Mouse (Mus musculus) hindbrain, embryonic 10.5 days (tissue): ENCODE results near the gene Psmd11. TPM values are rescaled to one million over a fixed set of nuclear protein-coding genes. Genes with fewer than 3 reads are reported as not detected.
A peak's percentile ranks its signal among the peaks of the same experiment; 100 is the strongest.
"Not testable (repeated sequence)": the region's sequence is repeated elsewhere in the genome, so short reads cannot be mapped to it uniquely, and the experiment has no call there.

Source experiments
- DNase-seq: peaks from one replicate; pipeline ENCODE4 v3.0.0-alpha.2; 2017; ENCODE audit warnings: low spot score
- H3K27ac ChIP-seq: fragments of 300-500 bp; sonication (generic); 2 replicates; pipeline ENCODE4 v1.5.1; 2016; ENCODE audit warnings: mild to moderate bottlenecking, moderate library complexity
- H3K27me3 ChIP-seq: fragments of 300-500 bp; sonication (generic); 2 replicates; pipeline ENCODE4 v1.6.1; 2016; ENCODE audit warnings: mild to moderate bottlenecking; ENCODE audit not compliant: poor library complexity, insufficient read depth, severe bottlenecking
- H3K36me3 ChIP-seq: fragments of 300-500 bp; sonication (generic); 2 replicates; pipeline ENCODE4 v1.6.1; 2016; ENCODE audit warnings: mild to moderate bottlenecking, moderate library complexity
- H3K4me1 ChIP-seq: fragments of 300-500 bp; sonication (generic); replicated peaks from 2 replicates; pipeline ENCODE4 v1.6.1; 2016; ENCODE audit warnings: mild to moderate bottlenecking
- H3K4me3 ChIP-seq: fragments of 300-500 bp; sonication (generic); 2 replicates; pipeline ENCODE4 v1.5.1; 2016; ENCODE audit warnings: mild to moderate bottlenecking, moderate library complexity
- H3K9me3 ChIP-seq: fragments of 300-500 bp; sonication (generic); 2 replicates; pipeline ENCODE4 v1.6.1; 2016; ENCODE audit warnings: mild to moderate bottlenecking, moderate library complexity
- WGBS: fragments of 180-500 bp; shearing (Covaris S2); methylation state at CpG from one replicate; pipeline ENCODE4 v1.1.7; 2016; 5-methylcytosine and 5-hydroxymethylcytosine counted together
- polyA plus RNA-seq: library from polyadenylated mRNA; unstranded; fragments of >200 nt; fragmentation: Nextera tagmentation; extraction: Ambion mirVana; gene quantifications from 2 replicates; pipeline ENCODE4 v1.2.1, GENCODE M21; 2016

Psmd11 gene
- polyA plus RNA-seq = 344 and 387 TPM in 2 replicates

DNA sequence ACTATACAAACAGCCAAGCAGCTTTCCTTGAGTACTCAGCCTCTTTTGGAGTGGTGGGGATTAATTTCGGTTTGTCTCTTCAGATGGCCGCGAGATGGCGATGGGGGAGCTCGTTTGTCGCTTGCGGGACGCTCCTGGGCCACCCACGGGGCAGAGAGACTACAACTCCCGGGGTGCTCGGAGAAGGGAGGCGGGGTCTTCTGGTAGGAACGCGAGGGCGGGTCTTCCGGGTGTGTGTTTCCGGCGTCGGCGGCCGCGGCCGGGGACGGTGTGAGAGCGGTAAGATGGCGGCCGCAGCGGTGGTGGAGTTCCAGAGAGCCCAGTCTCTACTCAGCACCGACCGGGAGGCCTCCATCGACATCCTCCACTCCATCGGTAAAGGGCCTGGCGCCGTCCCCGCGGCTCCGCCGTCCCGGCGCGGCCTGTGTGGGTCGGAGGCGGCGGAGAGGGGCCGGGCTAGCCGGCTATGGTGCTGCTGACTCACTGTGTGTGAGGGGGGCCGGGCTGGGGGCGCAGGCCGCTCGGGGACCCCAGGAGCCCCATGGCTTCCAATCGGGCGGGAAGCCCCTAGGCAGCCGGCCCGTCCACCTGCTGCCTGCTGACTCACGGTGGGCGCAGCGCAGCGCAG, at the start of gene Psmd11:
Gene Psmd11, plus strand, starts transcription at position 235 of the 628 bp plus-strand sequence.
- Histone ChIP-seq H3K27me3 (no peaks in the 10 kb centered on the region), H3K36me3 (peaks cover 18% of the 10 kb centered on the region), H3K9me3 (no peaks in the 10 kb centered on the region), H3K4me1 (peaks cover 10% of the 10 kb centered on the region), H3K27ac (peak within 1 kb of the TSS; percentile 97), H3K4me3 (peak within 1 kb of the TSS; percentile 100)
- WGBS = under 1% methylated on average over 58 of the region's 58 CpGs
- peak; percentile 97 for DNase-seq

DNA sequence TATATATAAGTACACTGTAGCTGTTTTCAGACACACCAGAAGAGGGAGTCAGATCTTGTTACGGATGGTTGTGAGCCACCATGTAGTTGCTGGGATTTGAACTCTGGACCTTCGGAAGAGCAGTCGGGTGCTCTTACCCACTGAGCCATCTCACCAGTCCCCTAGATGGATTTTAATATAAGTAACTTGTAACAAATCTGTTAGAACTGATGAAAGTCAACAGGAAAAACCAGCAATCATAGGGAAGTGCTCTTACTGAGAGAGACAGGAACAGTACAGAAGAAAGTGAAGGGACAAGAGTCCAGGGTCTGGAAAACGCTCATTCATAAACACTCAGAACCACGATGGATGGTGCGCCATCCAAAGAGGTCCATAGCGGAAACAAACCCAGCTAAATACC, 49.2 kb upstream of the Psmd11 start:
- H3K4me1 ChIP-seq = peaks cover 20% of the 10 kb centered on the region
- not testable (repeated sequence) for H3K4me3 ChIP-seq, H3K9me3 ChIP-seq, H3K27me3 ChIP-seq, DNase-seq, H3K27ac ChIP-seq
- peaks cover 16% of the 10 kb centered on the region for H3K36me3 ChIP-seq
- 96% methylated on average over 7 of the region's 7 CpGs for WGBS

DNA sequence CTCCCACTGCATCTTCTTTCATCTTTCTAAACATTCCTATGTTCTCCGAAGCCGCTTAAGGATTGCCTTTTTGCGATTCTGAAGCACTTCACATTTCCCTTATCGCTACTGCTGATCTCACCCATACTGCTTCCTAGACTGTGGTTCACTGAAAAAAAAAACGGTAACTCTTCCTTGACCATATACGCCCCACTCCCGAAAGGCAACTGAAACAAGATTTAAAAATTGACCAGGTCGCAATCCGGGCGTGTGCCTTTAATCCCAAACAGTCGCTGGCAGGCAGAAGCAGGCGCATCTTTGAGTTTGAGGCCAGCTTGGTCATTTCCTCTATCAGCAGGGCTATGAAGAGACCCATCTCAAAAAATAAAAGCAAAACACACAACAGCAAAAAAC, 45.8 kb upstream of the Psmd11 start:
- Histone ChIP-seq H3K4me1 (peaks cover 36% of the 10 kb centered on the region), H3K4me3 (peak overlapping the region; percentile 65), H3K27me3 (no peaks in the 10 kb centered on the region), H3K27ac (peak overlapping the region; percentile 96), H3K36me3 (peaks cover 29% of the 10 kb centered on the region), H3K9me3 (no peaks in the 10 kb centered on the region)
- DNase-seq = peak; percentile 42
- WGBS = 12% methylated on average over 12 of the region's 12 CpGs

DNA sequence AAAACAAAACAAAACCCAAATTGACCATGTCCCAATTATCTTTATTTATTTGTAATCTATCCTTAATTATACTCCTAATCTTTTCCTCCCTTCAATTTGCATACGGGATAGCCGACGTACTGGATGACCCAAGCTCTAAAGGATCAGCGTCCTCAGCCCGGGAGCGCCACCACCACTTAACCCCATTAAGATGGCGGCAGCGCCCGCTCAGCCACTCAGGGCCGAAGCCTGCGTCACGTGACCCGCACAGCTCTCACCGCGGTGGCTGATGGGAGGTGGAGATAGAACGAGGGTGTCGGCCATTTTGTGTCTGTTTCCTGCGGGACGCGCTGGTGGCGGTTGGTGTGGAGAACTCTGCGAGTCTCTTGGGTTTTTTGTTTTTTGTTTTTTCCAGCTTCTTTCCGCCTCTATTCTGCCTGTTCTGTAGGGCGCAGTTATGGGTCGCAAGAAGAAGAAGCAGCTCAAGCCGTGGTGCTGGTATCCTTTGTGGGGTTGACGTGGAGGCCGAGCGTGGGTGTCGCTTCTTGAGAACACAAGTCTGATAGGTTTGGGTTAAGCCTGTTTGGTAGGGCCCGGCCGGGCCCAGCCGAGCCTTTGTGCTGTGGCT, 45.3 kb upstream of the Psmd11 start, which contains the start of gene Zfp207:
Gene Zfp207, plus strand, starts transcription at position 261 of the 607 bp plus-strand sequence.
- peak; percentile 97 for DNase-seq
- under 1% methylated on average over 33 of the region's 33 CpGs for WGBS
- Histone ChIP-seq H3K36me3 (peaks cover 34% of the 10 kb centered on the region), H3K4me1 (peaks cover 34% of the 10 kb centered on the region), H3K9me3 (no peaks in the 10 kb centered on the region), H3K27me3 (no peaks in the 10 kb centered on the region), H3K27ac (peak within 1 kb of the TSS; percentile 96), H3K4me3 (peak within 1 kb of the TSS; percentile 65)

DNA sequence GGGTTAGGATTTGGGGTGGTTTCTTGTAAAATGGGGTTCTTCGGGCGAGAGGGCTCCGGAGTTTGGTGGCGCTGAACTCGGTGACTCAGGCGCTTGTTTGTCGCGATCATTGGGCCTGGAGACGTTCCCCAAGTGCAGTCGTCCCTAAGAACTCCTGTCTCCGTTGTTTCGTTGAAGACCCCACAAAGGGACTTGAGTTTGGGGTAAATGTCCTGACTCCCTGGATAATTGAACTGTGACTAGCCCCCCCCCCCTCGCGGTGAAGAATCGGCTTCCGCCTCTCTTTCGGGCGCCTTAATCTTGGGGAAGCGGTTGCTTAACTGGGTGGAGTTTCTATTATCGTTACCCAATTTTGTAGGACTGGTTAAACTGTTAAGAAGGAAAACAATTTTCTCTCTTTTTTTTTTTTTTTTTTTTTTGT, 44.8 kb upstream of the Psmd11 start:
- H3K4me3 ChIP-seq = peak overlapping the region; percentile 65
- no peaks in the 10 kb centered on the region for H3K27me3 ChIP-seq
- H3K4me1 ChIP-seq = peaks cover 33% of the 10 kb centered on the region
- H3K27ac ChIP-seq = peak overlapping the region; percentile 96
- H3K36me3 ChIP-seq = peaks cover 39% of the 10 kb centered on the region
- under 1% methylated on average over 20 of the region's 20 CpGs for WGBS
- DNase-seq = peak; percentile 50
- H3K9me3 ChIP-seq = no peaks in the 10 kb centered on the region

DNA sequence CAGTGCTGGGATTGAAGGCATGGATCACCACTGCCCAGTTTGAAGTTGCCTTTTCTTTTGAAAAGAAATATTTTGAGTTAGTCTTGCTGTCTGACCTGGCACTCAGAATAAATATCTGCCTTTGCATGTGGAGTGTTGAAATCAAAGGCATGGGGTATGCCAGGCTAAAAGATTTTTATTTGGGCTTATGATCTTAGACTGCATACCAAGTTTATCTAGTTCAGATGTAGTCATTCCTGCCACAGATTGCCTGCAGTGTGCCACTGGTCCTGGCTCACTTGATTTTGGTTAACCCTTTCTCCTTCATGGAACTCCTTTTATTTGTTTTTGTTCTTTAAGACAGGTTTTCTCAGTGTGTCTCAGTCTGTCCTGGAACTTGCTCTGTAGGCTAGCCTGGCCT, 44.0 kb upstream of the Psmd11 start:
- no peaks in the 10 kb centered on the region for H3K27me3 ChIP-seq
- H3K27ac ChIP-seq = peak overlapping the region; percentile 96
- peak overlapping the region; percentile 65 for H3K4me3 ChIP-seq
- peaks cover 47% of the 10 kb centered on the region for H3K36me3 ChIP-seq
- H3K9me3 ChIP-seq = no peaks in the 10 kb centered on the region
- peaks cover 33% of the 10 kb centered on the region for H3K4me1 ChIP-seq
- DNase-seq = no peak

DNA sequence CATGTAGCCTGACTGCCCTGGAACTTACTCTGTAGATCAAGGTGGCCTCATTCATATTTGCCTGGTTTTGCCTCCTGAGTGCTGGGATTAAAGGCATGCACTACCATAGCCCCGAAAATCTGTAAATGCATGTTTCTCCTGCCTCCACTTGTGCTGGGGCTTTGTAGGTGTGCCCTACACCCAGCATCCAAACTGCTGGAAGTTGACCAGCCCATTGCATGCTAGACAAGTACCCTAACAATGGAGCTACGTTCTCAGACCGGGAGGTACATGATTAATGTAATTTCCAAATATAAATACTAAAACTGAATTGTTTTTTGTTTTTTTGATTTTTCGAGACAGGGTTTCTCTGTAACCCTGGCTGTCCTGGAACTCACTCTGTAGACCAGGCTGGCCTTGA, 43.4 kb upstream of the Psmd11 start:
- H3K4me1 ChIP-seq = peaks cover 33% of the 10 kb centered on the region
- 71% methylated on average over 4 of the region's 4 CpGs for WGBS
- H3K9me3 ChIP-seq = no peaks in the 10 kb centered on the region
- H3K4me3 ChIP-seq = peak overlapping the region; percentile 65
- no peak overlapping the region for H3K27ac ChIP-seq
- peaks cover 53% of the 10 kb centered on the region for H3K36me3 ChIP-seq
- no peak for DNase-seq
- no peaks in the 10 kb centered on the region for H3K27me3 ChIP-seq

DNA sequence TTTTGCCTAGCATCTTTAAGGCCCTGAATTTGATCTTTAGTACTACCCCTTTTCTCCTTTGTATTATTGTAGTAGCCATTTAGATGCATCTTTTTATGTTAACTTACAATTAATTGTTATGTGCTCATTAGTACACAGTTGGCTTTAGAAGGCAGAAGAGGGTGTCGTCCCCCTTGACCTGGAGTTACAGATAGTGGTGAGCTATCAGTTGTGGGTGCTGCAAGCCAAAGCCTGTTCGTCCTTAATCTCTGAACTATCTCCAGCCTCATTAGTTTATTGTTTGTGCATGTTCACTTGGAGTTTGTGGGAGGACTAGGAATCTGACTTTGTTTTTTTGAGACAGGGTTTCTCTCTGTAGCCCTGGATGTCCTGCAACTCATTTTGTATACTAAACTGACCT, 41.6 kb upstream of the Psmd11 start:
- H3K4me1 ChIP-seq = peaks cover 33% of the 10 kb centered on the region
- H3K27ac ChIP-seq = no peak overlapping the region
- no peak for DNase-seq
- no peaks in the 10 kb centered on the region for H3K27me3 ChIP-seq
- peak overlapping the region; percentile 65 for H3K4me3 ChIP-seq
- H3K9me3 ChIP-seq = no peaks in the 10 kb centered on the region
- H3K36me3 ChIP-seq = peaks cover 71% of the 10 kb centered on the region
- 89% methylated on average over 2 of the region's 2 CpGs for WGBS

DNA sequence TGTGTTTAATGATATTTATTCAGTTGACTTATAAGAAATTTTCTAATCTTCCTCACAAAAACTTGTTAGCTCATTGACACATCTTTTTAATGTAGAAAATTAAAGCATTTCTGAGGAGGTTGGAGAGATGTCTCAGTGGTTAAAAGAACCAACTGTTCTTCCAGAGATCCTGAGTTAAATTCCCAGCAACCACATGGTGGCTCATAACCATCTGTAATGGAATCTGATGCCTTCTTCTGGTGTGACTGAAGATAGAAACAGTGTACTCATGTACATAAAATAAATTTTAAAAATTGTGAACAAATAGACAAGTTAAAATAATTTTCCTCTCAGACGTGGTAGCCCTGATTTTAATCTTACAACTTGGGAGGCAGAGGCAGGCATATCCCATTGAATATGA, 38.5 kb upstream of the Psmd11 start:
- H3K27ac ChIP-seq = no peak overlapping the region
- H3K27me3 ChIP-seq = no peaks in the 10 kb centered on the region
- peaks cover 99% of the 10 kb centered on the region for H3K36me3 ChIP-seq
- no peak for DNase-seq
- WGBS = 88% methylated on average over 1 of the region's 1 CpGs
- no peak overlapping the region for H3K4me3 ChIP-seq
- peaks cover 21% of the 10 kb centered on the region for H3K4me1 ChIP-seq
- no peaks in the 10 kb centered on the region for H3K9me3 ChIP-seq

DNA sequence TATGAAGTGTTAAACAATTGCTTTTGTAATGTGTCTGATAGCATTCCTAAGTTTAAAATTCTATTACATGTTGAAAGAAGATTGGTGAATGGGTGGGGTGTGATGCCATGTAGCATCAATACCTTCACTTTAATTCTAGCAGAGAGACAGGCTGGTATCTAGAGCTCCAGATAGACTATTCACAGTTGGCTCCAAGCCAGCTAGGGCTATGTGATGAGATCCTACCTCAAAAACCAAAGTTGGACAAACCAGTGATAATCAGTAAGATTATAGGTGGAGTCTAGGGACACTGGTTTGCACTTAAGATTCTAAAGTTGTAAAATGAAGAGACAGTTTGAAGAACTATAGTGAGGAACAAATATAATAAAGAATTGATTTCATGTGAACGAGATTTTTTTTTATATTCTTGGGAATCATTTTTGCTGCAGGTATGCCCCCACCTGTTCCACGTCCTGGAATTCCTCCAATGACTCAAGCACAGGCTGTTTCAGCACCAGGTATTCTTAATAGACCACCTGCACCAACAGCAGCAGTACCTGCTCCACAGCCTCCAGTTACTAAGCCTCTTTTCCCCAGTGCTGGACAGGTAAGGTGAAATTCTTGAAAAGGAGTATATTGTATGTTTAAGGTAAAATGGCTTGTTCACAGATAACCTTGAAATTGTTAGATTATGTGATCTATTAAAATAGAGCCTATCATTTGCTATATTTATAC, 36.9 kb upstream of the Psmd11 start:
- 88% methylated on average over 2 of the region's 2 CpGs for whole genome bisulfite sequencing
- no peak overlapping the region for H3K4me3 ChIP-seq
- peaks cover 5% of the 10 kb centered on the region; the same call in 1 of the 2 replicates for H3K4me1 ChIP-seq
- H3K9me3 ChIP-seq = no peaks in the 10 kb centered on the region
- H3K36me3 ChIP-seq = peaks cover 100% of the 10 kb centered on the region
- H3K27ac ChIP-seq = no peak overlapping the region
- no peaks in the 10 kb centered on the region for H3K27me3 ChIP-seq
- DNase-seq = no peak

DNA sequence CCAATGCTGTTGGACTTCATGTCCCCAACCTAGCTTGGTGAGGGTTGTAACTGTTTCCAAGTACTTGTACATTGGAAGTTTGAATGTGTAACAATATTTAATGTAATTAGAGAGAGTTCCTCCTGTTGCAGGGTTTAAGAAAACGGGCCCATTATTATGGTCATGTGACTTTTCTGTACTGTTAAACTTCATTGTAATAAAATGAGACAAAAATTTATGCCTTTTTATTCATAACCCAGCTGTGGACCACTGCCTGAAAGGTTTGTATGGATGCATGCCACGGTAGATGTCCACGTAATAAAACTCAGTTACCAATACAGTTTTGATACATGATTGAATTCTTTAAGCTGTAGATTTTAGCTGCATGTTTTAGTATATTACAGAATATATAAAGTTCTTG, 32.5 kb upstream of the Psmd11 start:
- 95% methylated on average over 3 of the region's 3 CpGs for WGBS
- peaks cover 100% of the 10 kb centered on the region for H3K36me3 ChIP-seq
- no peaks in the 10 kb centered on the region for H3K4me1 ChIP-seq
- H3K9me3 ChIP-seq = no peaks in the 10 kb centered on the region
- DNase-seq = no peak
- H3K27me3 ChIP-seq = no peaks in the 10 kb centered on the region
- no peak overlapping the region for H3K27ac ChIP-seq
- H3K4me3 ChIP-seq = no peak overlapping the region

DNA sequence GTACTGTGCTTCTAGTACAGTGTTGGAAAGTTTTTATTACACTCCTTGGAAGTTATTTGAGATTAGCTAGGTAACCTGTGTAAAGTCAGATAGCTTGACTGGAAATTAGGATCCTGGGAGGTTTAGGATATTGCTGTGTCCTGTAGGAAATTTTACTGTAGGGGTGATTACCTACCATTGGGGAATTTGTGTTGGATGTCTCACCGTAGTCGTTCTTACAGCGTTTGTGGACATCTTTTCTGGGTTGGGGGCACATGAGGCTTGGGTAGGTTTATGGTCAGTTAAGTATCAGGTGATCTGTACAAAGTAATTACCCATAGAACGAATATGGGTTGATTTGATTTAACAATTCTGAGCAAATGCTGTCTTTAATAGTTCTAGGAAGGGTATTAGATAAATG, 31.8 kb upstream of the Psmd11 start:
- Histone ChIP-seq H3K4me3 (no peak overlapping the region), H3K4me1 (no peaks in the 10 kb centered on the region), H3K27me3 (no peaks in the 10 kb centered on the region), H3K27ac (no peak overlapping the region), H3K9me3 (no peaks in the 10 kb centered on the region), H3K36me3 (peaks cover 100% of the 10 kb centered on the region)
- DNase-seq = no peak
- 93% methylated on average over 4 of the region's 4 CpGs for whole genome bisulfite sequencing

DNA sequence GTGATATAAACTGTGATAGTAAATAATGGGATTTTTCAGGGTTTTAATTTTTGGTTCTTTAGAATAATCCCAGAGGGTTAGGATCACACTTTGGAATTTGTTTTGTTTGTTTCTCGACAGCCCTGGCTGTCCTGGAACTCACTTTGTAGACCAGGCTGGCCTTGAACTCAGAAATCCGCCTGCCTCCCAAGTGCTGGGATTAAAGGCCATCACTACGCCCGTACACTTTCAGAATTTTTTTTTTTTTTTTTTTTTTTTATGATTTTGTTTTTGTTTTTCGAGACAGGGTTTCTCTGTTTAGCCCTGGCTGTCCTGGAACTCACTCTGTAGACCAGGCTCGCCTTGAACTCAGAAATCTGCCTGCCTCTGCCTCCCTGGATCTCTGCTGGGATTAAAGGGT, 20.5 kb upstream of the Psmd11 start:
- H3K9me3 ChIP-seq, H3K27me3 ChIP-seq, H3K27ac ChIP-seq, DNase-seq, H3K4me1 ChIP-seq, H3K4me3 ChIP-seq: not testable (repeated sequence)
- WGBS = 93% methylated on average over 6 of the region's 6 CpGs
- H3K36me3 ChIP-seq = peaks cover 91% of the 10 kb centered on the region
